ENCODE assay signal across 17 mouse cellular contexts in genomic region chr10:90974084-90974483, GRCm38 (mm10).
"Had no signal": no experiment of that assay in that cellular context is flagged by ENCODE, and none has a peak within 500 bp of the region (broad histone marks: within the 10 kb centered on the region; RNA-seq: fewer than 3 reads in every experiment).

No protein-coding gene starts in this region.

- H3K27ac ChIP-seq: liver, embryonic 15.5 days; lung, embryonic 15.5 days; macrophage; midbrain, embryonic 13.5 days; midbrain, embryonic 15.5 days; neural tube, embryonic 12.5 days; stomach, embryonic 15.5 days; stomach, postnatal 0 days had no signal

- DNase-seq: liver, postnatal 0 days; lung, adult 2 months; lung, postnatal 14 days; lung, postnatal 36 days; right cerebral cortex, postnatal 14 days; thymus, adult 2 months; thymus, postnatal 25 days; thymus, postnatal 4 days had no signal

- H3K4me3 ChIP-seq: liver, embryonic 15.5 days; lung, embryonic 15.5 days; megakaryocyte, embryonic 14.5 days; midbrain, embryonic 13.5 days; midbrain, embryonic 15.5 days; neural tube, embryonic 12.5 days; stomach, embryonic 15.5 days had no signal
